Mouse (Mus musculus) G1E (cell line): ENCODE data around the gene Pdcd2l.

Source experiments
- CTCF ChIP-seq: IDR thresholded peaks from 2 replicates; pipeline ENCODE4 v1.5.1; 2012; ENCODE audit warnings: low read depth, low read length, inconsistent platforms, mixed read lengths
- GATA1 ChIP-seq: IDR thresholded peaks from 2 replicates; pipeline ENCODE4 v1.6.1; 2012; ENCODE audit warnings: borderline replicate concordance, low read length, inconsistent platforms, mixed read lengths
- TAL1 ChIP-seq: conservative IDR thresholded peaks from 2 replicates; pipeline ENCODE4 v1.6.1; 2012; ENCODE audit warnings: low read depth, low read length, inconsistent platforms, mixed read lengths

- no peak for TF ChIP-seq GATA1
- no peak for TF ChIP-seq CTCF
- no peak for TF ChIP-seq TAL1
Measured at GRCm38 (mm10) chr7:34183356-34183755, 13.1 kb downstream of the Pdcd2l start.
